Mouse (Mus musculus) induced T-regulatory cell, adult 2 months (primary cell): ENCODE data around the gene Uso1.
"Not testable (repeated sequence)": the region's sequence is repeated elsewhere in the genome, so short reads cannot be mapped to it uniquely, and the experiment has no call there.

Experiments
- DNase-seq: peaks from one replicate; pipeline ENCODE4 v3.0.0-alpha.2; 2012; ENCODE audit warnings: low read depth

Gene Uso1

GRCm38 (mm10) chr5:92127141-92127625, 10.6 kb upstream of the Uso1 start:
- DNase-seq: no peak

- no peak for DNase-seq
These were observed 10.0 kb upstream of the Uso1 start for GRCm38 (mm10) chr5:92127751-92128150.

- peak; percentile 55 for DNase-seq
These were observed 9.2 kb upstream of the Uso1 start for GRCm38 (mm10) chr5:92128570-92128969.

GRCm38 (mm10) chr5:92129321-92129768, 8.4 kb upstream of the Uso1 start:
- no peak for DNase-seq

- DNase-seq: no peak
These were observed 7.6 kb upstream of the Uso1 start for GRCm38 (mm10) chr5:92130040-92130682.

- no peak for DNase-seq
These were observed 5.6 kb upstream of the Uso1 start for GRCm38 (mm10) chr5:92132127-92132526.

GRCm38 (mm10) chr5:92133006-92133405, 4.7 kb upstream of the Uso1 start:
- not testable (repeated sequence) for DNase-seq

- no peak for DNase-seq
These were observed 2.8 kb upstream of the Uso1 start for GRCm38 (mm10) chr5:92134934-92135333.

- peak; percentile 47 for DNase-seq
These were observed 1.1 kb upstream of the Uso1 start for GRCm38 (mm10) chr5:92136536-92137238.

- DNase-seq: peak; percentile 70
These were observed 419 bp downstream of the Uso1 start for GRCm38 (mm10) chr5:92138093-92138621.

GRCm38 (mm10) chr5:92139191-92139590, 1.5 kb downstream of the Uso1 start:
- no peak for DNase-seq

GRCm38 (mm10) chr5:92141696-92142095, 4.0 kb downstream of the Uso1 start:
- DNase-seq: no peak

GRCm38 (mm10) chr5:92142481-92142880, 4.7 kb downstream of the Uso1 start:
- DNase-seq: no peak

- DNase-seq: no peak
These were observed 5.9 kb downstream of the Uso1 start for GRCm38 (mm10) chr5:92143665-92144064.

GRCm38 (mm10) chr5:92144954-92145708, 7.4 kb downstream of the Uso1 start:
- no peak for DNase-seq

- no peak for DNase-seq
These were observed 10.5 kb downstream of the Uso1 start for GRCm38 (mm10) chr5:92148248-92148647.

- no peak for DNase-seq
These were observed 11.7 kb downstream of the Uso1 start for GRCm38 (mm10) chr5:92149330-92149982.

- no peak for DNase-seq
These were observed 17.1 kb downstream of the Uso1 start for GRCm38 (mm10) chr5:92154861-92155260.

GRCm38 (mm10) chr5:92165976-92166375, 28.2 kb downstream of the Uso1 start:
- no peak for DNase-seq

GRCm38 (mm10) chr5:92183071-92183830, 45.5 kb downstream of the Uso1 start:
- DNase-seq: no peak

GRCm38 (mm10) chr5:92188881-92189483, 51.2 kb downstream of the Uso1 start:
- DNase-seq: no peak
